Mouse (Mus musculus): ENCODE measurements around the gene Gm21820.
"Not testable (repeated sequence)": the region's sequence is repeated elsewhere in the genome, so short reads cannot be mapped to it uniquely, and the experiment has no call there.

The Gm21820 gene

DNA sequence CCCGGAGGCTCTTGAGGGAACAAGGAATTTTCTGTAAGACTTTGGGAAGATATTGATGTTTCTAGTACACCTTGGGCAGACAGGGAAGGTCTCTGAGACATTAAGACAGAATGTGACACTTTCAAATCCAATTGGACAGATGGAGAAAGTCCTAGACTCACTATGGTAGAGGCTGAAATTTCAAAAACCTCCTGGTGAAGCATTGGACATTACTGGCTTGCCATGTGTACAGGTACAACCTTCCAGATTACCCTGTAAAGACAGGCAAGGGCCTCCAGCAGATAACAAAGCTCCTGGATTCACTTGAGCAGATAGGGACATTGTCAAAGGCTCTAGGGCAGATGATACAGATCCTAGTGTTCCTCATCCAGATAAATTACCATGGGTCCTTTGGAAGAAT is at the start of gene Gm21820:
Gm21820 (minus strand) TSS at position 101 of the 400 bp plus-strand sequence.
- not testable (repeated sequence) for DNase-seq

Data from right cerebral cortex, postnatal 4 days (tissue).